Mouse (Mus musculus) intestine, postnatal 0 days (tissue): Measurements from ENCODE around the gene Cbx1. TPM values are rescaled to one million over a fixed set of nuclear protein-coding genes. Genes with fewer than 3 reads are reported as not detected.
A peak's percentile ranks its signal among the peaks of the same experiment; 100 is the strongest.

Source experiments
- ATAC-seq: fragments of 200-750 bp; cut with Nextera tagmentation; 2 replicates; pipeline ENCODE4 v1.8.0; 2017; ENCODE audit warnings: mild to moderate bottlenecking, moderate TSS enrichment, moderate library complexity
- H3K27ac ChIP-seq: fragments of 300-500 bp; sonication (generic); 2 replicates; pipeline ENCODE4 v1.5.1; 2014; ENCODE audit warnings: mild to moderate bottlenecking, low read depth, low read length, moderate library complexity
- H3K27me3 ChIP-seq: fragments of 300-500 bp; sonication (generic); replicated peaks from 2 replicates; pipeline ENCODE4 v1.6.1; 2014; ENCODE audit warnings: low read length, mixed read lengths; ENCODE audit not compliant: control insufficient read depth, insufficient read depth
- H3K36me3 ChIP-seq: fragments of 300-500 bp; sonication (generic); 2 replicates; pipeline ENCODE4 v1.6.1; 2014; ENCODE audit warnings: mild to moderate bottlenecking, moderate library complexity; ENCODE audit not compliant: control insufficient read depth, insufficient read depth
- H3K4me1 ChIP-seq: fragments of 300-500 bp; sonication (generic); replicated peaks from 2 replicates; pipeline ENCODE4 v1.6.1; 2014; ENCODE audit warnings: antibody characterized with exemption, low read length, mixed read lengths; ENCODE audit not compliant: control insufficient read depth, insufficient read depth
- H3K4me2 ChIP-seq: fragments of 300-500 bp; sonication (generic); replicated peaks from 2 replicates; pipeline ENCODE4 v1.6.1; 2014; ENCODE audit warnings: low read depth, mild to moderate bottlenecking, moderate library complexity
- H3K4me3 ChIP-seq: fragments of 300-500 bp; sonication (generic); 2 replicates; pipeline ENCODE4 v1.5.1; 2014; ENCODE audit warnings: low read depth, low read length
- H3K9ac ChIP-seq: fragments of 300-500 bp; sonication (generic); 2 replicates; pipeline ENCODE4 v1.6.1; 2014; ENCODE audit warnings: mild to moderate bottlenecking, low read depth, low read length
- H3K9me3 ChIP-seq: fragments of 300-500 bp; sonication (generic); 2 replicates; pipeline ENCODE4 v1.6.1; 2016; ENCODE audit warnings: mixed run types; ENCODE audit not compliant: control insufficient read depth
- CTCF ChIP-seq: sonication (generic); IDR thresholded peaks from 2 replicates; pipeline ENCODE4 v1.5.1; 2016; ENCODE audit warnings: low read depth, mild to moderate bottlenecking, control low read depth, antibody characterized with exemption, moderate library complexity
- WGBS: fragments of 180-500 bp; shearing (Covaris S2); extraction: QIAGEN DNeasy Blood & Tissue Kit; methylation state at CpG from one replicate; pipeline ENCODE4 v1.1.7; 2014; 5-methylcytosine and 5-hydroxymethylcytosine counted together
- polyA plus RNA-seq: library from polyadenylated mRNA; unstranded; fragments of >200 nt; fragmentation: Nextera tagmentation; extraction: Ambion mirVana; gene quantifications from 2 replicates; pipeline ENCODE4 v1.2.1, GENCODE M21; 2015

The Cbx1 gene
- polyA plus RNA-seq, result 39.3 and 41.6 TPM in 2 replicates

GRCm38 (mm10) chr11:96788871-96789795 lies at the start of gene Cbx1:
Gene Cbx1, plus strand, starts transcription at chr11:96789127.
- Histone ChIP-seq H3K27ac (peak within 1 kb of the TSS; percentile 91), H3K36me3 (no peaks in the 10 kb centered on the region; the same call in 1 of the 2 replicates), H3K4me1 (0 out of 2 replicates have a peak, but pooled peaks cover 2% of the 10 kb centered on the region), H3K9me3 (no peaks in the 10 kb centered on the region), H3K27me3 (no peaks in the 10 kb centered on the region), H3K4me3 (peak within 1 kb of the TSS; percentile 93), H3K4me2 (peak within 1 kb of the TSS; percentile 75), H3K9ac (peak within 1 kb of the TSS; percentile 81)
- under 1% methylated on average over 92 of the region's 93 CpGs for WGBS
- no peak for TF ChIP-seq CTCF
- peak; percentile 95 for ATAC-seq

GRCm38 (mm10) chr11:96740796-96741195 lies 48.1 kb upstream of the Cbx1 start:
- ATAC-seq, result no peak
- WGBS, result 63% methylated on average over 12 of the region's 12 CpGs
- H3K9ac ChIP-seq, result no peak overlapping the region
- no peak overlapping the region for H3K27ac ChIP-seq
- no peak overlapping the region for H3K4me2 ChIP-seq
- peaks cover 23% of the 10 kb centered on the region; the same call in 1 of the 2 replicates for H3K27me3 ChIP-seq
- no peaks in the 10 kb centered on the region for H3K9me3 ChIP-seq
- no peak for TF ChIP-seq CTCF
- no peaks in the 10 kb centered on the region for H3K36me3 ChIP-seq
- H3K4me3 ChIP-seq, result no peak overlapping the region
- H3K4me1 ChIP-seq, result no peaks in the 10 kb centered on the region

- H3K36me3 ChIP-seq, result no peaks in the 10 kb centered on the region
- no peak overlapping the region for H3K4me2 ChIP-seq
- ATAC-seq, result no peak
- TF ChIP-seq CTCF, result no peak
- no peaks in the 10 kb centered on the region for H3K4me1 ChIP-seq
- no peak overlapping the region for H3K27ac ChIP-seq
- H3K4me3 ChIP-seq, result no peak overlapping the region
- WGBS, result 21% methylated on average over 12 of the region's 12 CpGs
- H3K9ac ChIP-seq, result no peak overlapping the region
- H3K27me3 ChIP-seq, result peaks cover 25% of the 10 kb centered on the region; the same call in 1 of the 2 replicates
- no peaks in the 10 kb centered on the region for H3K9me3 ChIP-seq
These were observed 46.9 kb upstream of the Cbx1 start for GRCm38 (mm10) chr11:96741995-96742394.

- TF ChIP-seq CTCF, result no peak
- 33% methylated on average over 11 of the region's 11 CpGs for WGBS
- ATAC-seq, result no peak
- Histone ChIP-seq H3K4me2 (no peak overlapping the region), H3K4me3 (no peak overlapping the region), H3K27me3 (peaks cover 25% of the 10 kb centered on the region; the same call in 1 of the 2 replicates), H3K36me3 (no peaks in the 10 kb centered on the region), H3K27ac (no peak overlapping the region), H3K9me3 (no peaks in the 10 kb centered on the region), H3K9ac (no peak overlapping the region), H3K4me1 (no peaks in the 10 kb centered on the region)
These were observed 45.9 kb upstream of the Cbx1 start for GRCm38 (mm10) chr11:96743000-96743399.

- Histone ChIP-seq H3K9ac (no peak overlapping the region), H3K4me2 (no peak overlapping the region), H3K4me3 (no peak overlapping the region), H3K9me3 (no peaks in the 10 kb centered on the region), H3K36me3 (no peaks in the 10 kb centered on the region), H3K27ac (no peak overlapping the region), H3K27me3 (peaks cover 25% of the 10 kb centered on the region; the same call in 1 of the 2 replicates), H3K4me1 (no peaks in the 10 kb centered on the region)
- WGBS, result 75% methylated on average over 4 of the region's 4 CpGs
- no peak for TF ChIP-seq CTCF
- no peak for ATAC-seq
These were observed 45.0 kb upstream of the Cbx1 start for GRCm38 (mm10) chr11:96743891-96744290.

GRCm38 (mm10) chr11:96746648-96747047 lies 42.3 kb upstream of the Cbx1 start:
- no peak overlapping the region for H3K4me2 ChIP-seq
- 67% methylated on average over 6 of the region's 6 CpGs for WGBS

More at GRCm38 (mm10) chr11:96746648-96747047, 42.3 kb upstream of the Cbx1 start:
- Histone ChIP-seq H3K9me3 (no peaks in the 10 kb centered on the region), H3K27ac (no peak overlapping the region), H3K9ac (no peak overlapping the region), H3K4me3 (no peak overlapping the region), H3K27me3 (peaks cover 13% of the 10 kb centered on the region; the same call in 1 of the 2 replicates), H3K36me3 (no peaks in the 10 kb centered on the region), H3K4me1 (no peaks in the 10 kb centered on the region)
- no peak for TF ChIP-seq CTCF
- ATAC-seq, result no peak
